Mouse (Mus musculus): ENCODE measurements at regions not wholly inside any gene's neighbourhood (a gene's known extent, or its start where the extent isn't known, plus 50 kb on each side); places are given as distances from the start of the nearest gene placed in this dataset.

- DNase-seq: no peak
Measured at GRCm38 (mm10) chr12:35863141-35863540, 62.3 kb upstream of the Agr3 start.

- DNase-seq: no peak
Measured at GRCm38 (mm10) chr12:35853159-35853558, 72.3 kb upstream of the Agr3 start.

GRCm38 (mm10) chr12:35846905-35847610 lies 78.4 kb upstream of the Agr3 start:
- DNase-seq: peak; percentile 26

- no peak for DNase-seq
Measured at GRCm38 (mm10) chr12:35836946-35837345, 88.5 kb upstream of the Agr3 start.

GRCm38 (mm10) chr12:35833285-35833684 lies 92.1 kb upstream of the Agr3 start:
- DNase-seq: no peak

- no peak for DNase-seq
Measured at GRCm38 (mm10) chr12:35831922-35832512, 93.4 kb upstream of the Agr3 start.

- DNase-seq: no peak
Measured at GRCm38 (mm10) chr12:35831268-35831667, 94.2 kb upstream of the Agr3 start.

- no peak for DNase-seq
Measured at GRCm38 (mm10) chr12:35827797-35828196, 97.6 kb upstream of the Agr3 start.

GRCm38 (mm10) chr12:35826990-35827389 lies 98.4 kb upstream of the Agr3 start:
- DNase-seq: no peak

GRCm38 (mm10) chr12:35824587-35824987 lies 100.8 kb upstream of the Agr3 start:
- DNase-seq: no peak

- DNase-seq: no peak
Measured at GRCm38 (mm10) chr12:35799261-35799660, 126.2 kb upstream of the Agr3 start.

- no peak for DNase-seq
Measured at GRCm38 (mm10) chr12:35775396-35775795, 150.0 kb upstream of the Agr3 start.

GRCm38 (mm10) chr12:35770387-35771024 lies 154.9 kb upstream of the Agr3 start:
- DNase-seq: no peak

GRCm38 (mm10) chr12:35758916-35759315 lies 166.5 kb upstream of the Agr3 start:
- no peak for DNase-seq

- DNase-seq: no peak
Measured at GRCm38 (mm10) chr12:35755159-35755558, 170.3 kb upstream of the Agr3 start.

- DNase-seq: no peak
Measured at GRCm38 (mm10) chr12:35747997-35748396, 177.4 kb upstream of the Agr3 start.

GRCm38 (mm10) chr12:35746691-35747299 lies 178.6 kb upstream of the Agr3 start:
- peak; percentile 13 for DNase-seq

GRCm38 (mm10) chr12:35742729-35743128 lies 182.7 kb upstream of the Agr3 start:
- no peak for DNase-seq

- DNase-seq: no peak
Measured at GRCm38 (mm10) chr12:35736427-35736826, 189.0 kb upstream of the Agr3 start.

GRCm38 (mm10) chr12:35735002-35735401 lies 190.4 kb upstream of the Agr3 start:
- DNase-seq: no peak

GRCm38 (mm10) chr12:35734371-35734770 lies 191.0 kb upstream of the Agr3 start:
- DNase-seq: no peak

- no peak for DNase-seq
Measured at GRCm38 (mm10) chr12:35733580-35733979, 191.8 kb upstream of the Agr3 start.

- DNase-seq: no peak
Measured at GRCm38 (mm10) chr12:35725910-35726309, 191.1 kb upstream of the Ahr start.

- DNase-seq: no peak
Measured at GRCm38 (mm10) chr12:35724132-35724531, 189.3 kb upstream of the Ahr start.

Data from kidney, adult 11 months (tissue).